Mouse (Mus musculus): ENCODE measurements around the gene Gm16434. TPM values are rescaled to one million over a fixed set of nuclear protein-coding genes. Genes with fewer than 3 reads are reported as not detected.
"Not testable (repeated sequence)": the region's sequence is repeated elsewhere in the genome, so short reads cannot be mapped to it uniquely, and the experiment has no call there.

Gene Gm16434
- not detected in 2 replicates for polyA plus RNA-seq (2012; ENCODE audit: insufficient read depth, insufficient read length, missing spikeins)

DNA sequence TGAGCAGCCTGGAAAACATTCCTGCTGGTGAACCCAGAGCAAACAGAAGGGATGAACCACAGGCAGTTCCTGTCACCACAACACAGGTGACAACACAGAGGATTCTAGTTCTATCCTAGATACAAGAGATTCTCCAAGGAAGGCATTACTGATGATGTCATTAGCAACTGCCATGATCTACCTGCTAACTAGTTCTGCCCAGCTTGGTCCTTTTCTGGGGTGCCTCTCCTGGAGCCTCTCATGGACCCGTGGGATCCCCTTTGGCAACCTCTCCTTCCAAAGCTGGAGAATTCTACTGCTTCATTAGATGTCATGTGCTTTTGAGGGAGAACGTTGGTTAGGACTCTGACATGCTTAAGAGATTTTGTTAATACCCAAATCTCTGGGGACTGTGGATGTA lies at the start of gene Gm16434:
TSS of gene Gm16434 (minus strand) at position 101 of the 400 bp plus-strand sequence.
- not testable (repeated sequence) for H3K4me1 ChIP-seq (ENCODE audit: control insufficient read depth, insufficient read depth, insufficient read length, low read length); H3K27ac ChIP-seq (replicated peaks; ENCODE audit: low read depth, low read length); H3K4me3 ChIP-seq (ENCODE audit: insufficient read depth, low read depth, low read length)

DNA sequence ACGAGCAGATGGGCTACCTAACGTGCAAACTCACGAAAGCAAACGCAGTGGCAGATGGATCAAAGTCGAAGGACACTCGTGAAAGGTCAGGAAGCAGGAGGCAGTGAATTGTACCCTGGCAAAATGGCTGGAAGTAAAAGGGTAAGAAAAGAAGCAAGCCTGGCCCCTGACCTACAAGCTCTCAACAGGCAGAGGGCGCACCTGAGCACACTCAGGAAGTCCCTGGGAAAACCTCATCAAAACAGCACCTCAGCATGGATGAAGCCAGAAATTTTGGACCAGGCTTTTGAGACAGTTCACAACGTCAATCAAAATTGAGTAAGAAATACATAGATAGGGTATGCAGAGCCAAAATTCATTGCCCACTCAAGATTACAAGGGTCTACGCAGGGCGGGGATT lies 49.2 kb upstream of the Gm16434 start:
- not testable (repeated sequence) for H3K4me3 ChIP-seq (ENCODE audit: insufficient read depth, low read depth, low read length); H3K27ac ChIP-seq (replicated peaks; ENCODE audit: low read depth, low read length)

GRCm38 (mm10) chr14:7200070-7200469 lies 5.7 kb upstream of the Gm16434 start:
- H3K4me1 ChIP-seq (ENCODE audit: control insufficient read depth, insufficient read depth, insufficient read length, low read length); H3K4me3 ChIP-seq (ENCODE audit: insufficient read depth, low read depth, low read length); H3K27ac ChIP-seq (replicated peaks; ENCODE audit: low read depth, low read length): not testable (repeated sequence)

More for the DNA sequence above, 49.2 kb upstream of the Gm16434 start:
- H3K4me1 ChIP-seq (ENCODE audit: control insufficient read depth, insufficient read depth, insufficient read length, low read length), result not testable (repeated sequence)

GRCm38 (mm10) chr14:7174483-7174971 lies 19.8 kb downstream of the Gm16434 start, which contains the start of gene Gm3512:
TSS of gene Gm3512 (minus strand) at chr14:7174533.
- H3K4me3 ChIP-seq (ENCODE audit: insufficient read depth, low read depth, low read length); H3K27ac ChIP-seq (replicated peaks; ENCODE audit: low read depth, low read length); H3K4me1 ChIP-seq (ENCODE audit: control insufficient read depth, insufficient read depth, insufficient read length, low read length): not testable (repeated sequence)

Other genes starting within 250 kb of the Gm16434 start
- gene Gm6356, start 220.7 kb downstream of the Gm16434 start, polyA plus RNA-seq (2012; ENCODE audit: insufficient read depth, insufficient read length, missing spikeins), result not detected in 2 replicates
- not detected in 2 replicates for gene Gm10406, start 167.1 kb downstream of the Gm16434 start, polyA plus RNA-seq (2012; ENCODE audit: insufficient read depth, insufficient read length, missing spikeins)
- not detected in 2 replicates for gene Gm3685, start 149.6 kb downstream of the Gm16434 start, polyA plus RNA-seq (2012; ENCODE audit: insufficient read depth, insufficient read length, missing spikeins)
- not detected in 2 replicates for gene Gm3696, start 93.9 kb downstream of the Gm16434 start, polyA plus RNA-seq (2012; ENCODE audit: insufficient read depth, insufficient read length, missing spikeins)
- not detected in 2 replicates for gene Gm6676, start 69.1 kb downstream of the Gm16434 start, polyA plus RNA-seq (2012; ENCODE audit: insufficient read depth, insufficient read length, missing spikeins)
- gene Gm3512, start 20.0 kb downstream of the Gm16434 start, polyA plus RNA-seq (2012; ENCODE audit: insufficient read depth, insufficient read length, missing spikeins), result not detected in 2 replicates
- gene Gm3727, start 70.2 kb upstream of the Gm16434 start, polyA plus RNA-seq (2012; ENCODE audit: insufficient read depth, insufficient read length, missing spikeins), result not detected in 2 replicates
- not detected in 2 replicates for gene Gm3739, start 120.5 kb upstream of the Gm16434 start, polyA plus RNA-seq (2012; ENCODE audit: insufficient read depth, insufficient read length, missing spikeins)
- not detected in 2 replicates for gene Gm5797, start 137.9 kb upstream of the Gm16434 start, polyA plus RNA-seq (2012; ENCODE audit: insufficient read depth, insufficient read length, missing spikeins)
- not detected in 2 replicates for gene Gm8374, start 170.6 kb upstream of the Gm16434 start, polyA plus RNA-seq (2012; ENCODE audit: insufficient read depth, insufficient read length, missing spikeins)